In genomic region chr4:117914591-117915442, GRCm38 (mm10) we compare ENCODE assay signal across 8 mouse cellular contexts. TPM values are rescaled to one million over a fixed set of nuclear protein-coding genes. Genes with fewer than 3 reads are reported as not detected.
DNase-seq lines count a peak whose midpoint lies in the region; ATAC-seq and TF ChIP-seq lines count a peak whose summit lies in the region.

Gene Ipo13 (minus strand): TSS chr4:117914999.

- peak; percentile 96 for ATAC-seq in hindbrain, postnatal 0 days
- ATAC-seq in megakaryocyte, adult 5-6 weeks (ENCODE audit: poor library complexity, severe bottlenecking) = peak; percentile 89

- no peaks in the 10 kb centered on the region for H3K9me3 ChIP-seq in hindbrain, postnatal 0 days (ENCODE audit: low read length)

- peak within 1 kb of the TSS; percentile 98 for H3K27ac ChIP-seq in gastrocnemius, adult 2 months
- H3K27ac ChIP-seq in hindbrain, postnatal 0 days = peak within 1 kb of the TSS; percentile 75
- H3K27ac ChIP-seq in left cerebral cortex, adult 2 months = peak within 1 kb of the TSS; percentile 100

- DNase-seq in WW6 (ENCODE audit: low read depth, low spot score) = peak; percentile 82
- peak; percentile 74 to 88 for DNase-seq in cerebellum, postnatal 4 days (ENCODE audit: low spot score in 2 of 2)
- DNase-seq in gastrocnemius, adult 2 months = peak; percentile 94
- DNase-seq in hindbrain, postnatal 0 days (ENCODE audit: low spot score) = peak; percentile 97
- peak; percentile 89 to 90 for DNase-seq in left cerebral cortex, adult 2 months (ENCODE audit: extremely low spot score in 1 of 2, low spot score in 2 of 2)
- peak; percentile 92 to 96 for DNase-seq in right cerebral cortex, adult 2 months (ENCODE audit: low spot score in 2 of 2)
- DNase-seq in urinary bladder, postnatal 14 days (ENCODE audit: low spot score) = peak; percentile 91

- H3K4me2 ChIP-seq in hindbrain, postnatal 0 days (ENCODE audit: low read depth, low read length) = peak within 1 kb of the TSS; percentile 100

- intact Hi-C loops in gastrocnemius, adult 2 months (cut with DNase I) = loop anchor here (2.0 kb wide), 1 partner anchor 80 kb away; the partner anchor contains the start of gene Slc6a9
- intact Hi-C loops in left cerebral cortex, adult 2 months (cut with DNase I) = loop anchor here (2.0 kb wide), 1 partner anchor 28 kb away; the partner anchor contains the start of gene Atp6v0b

- WGBS in hindbrain, postnatal 0 days = under 1% methylated on average over 61 of the region's 61 CpGs

- no peaks in the 10 kb centered on the region; the same call in 1 of the 2 replicates for H3K36me3 ChIP-seq in hindbrain, postnatal 0 days (ENCODE audit: insufficient read depth, low read length)

- H3K4me1 ChIP-seq in hindbrain, postnatal 0 days (ENCODE audit: insufficient read depth, low read length) = peaks cover 35% of the 10 kb centered on the region

- peak within 1 kb of the TSS; percentile 95 for H3K4me3 ChIP-seq in gastrocnemius, adult 2 months
- H3K4me3 ChIP-seq in hindbrain, postnatal 0 days (ENCODE audit: low read length) = peak within 1 kb of the TSS; percentile 69
- peak within 1 kb of the TSS; percentile 95 for H3K4me3 ChIP-seq in left cerebral cortex, adult 2 months

- H3K9ac ChIP-seq in hindbrain, postnatal 0 days (replicated peaks; ENCODE audit: low read length) = peak within 1 kb of the TSS; percentile 81

- TF ChIP-seq CTCF in gastrocnemius, adult 2 months (IDR thresholded peaks at IDR 0.05) = peak; percentile 22; the same call in 1 of the 2 replicates
- peak; percentile 53 for TF ChIP-seq CTCF in hindbrain, postnatal 0 days (IDR thresholded peaks at IDR 0.05; ENCODE audit: low read depth)
- TF ChIP-seq CTCF in left cerebral cortex, adult 2 months (IDR thresholded peaks at IDR 0.05) = peak; percentile 32

- H3K27me3 ChIP-seq in hindbrain, postnatal 0 days (ENCODE audit: insufficient read depth, low read length) = no peaks in the 10 kb centered on the region

RNA-seq across cellular contexts. Expression of gene Ipo13, which starts in this region (rescaled TPM):
- 100 to 1,000 TPM; 267 to 281 TPM for total RNA-seq in gastrocnemius, adult 2 months (2021)
- 51.1 and 52.5 TPM in 2 replicates for total RNA-seq in hindbrain, postnatal 0 days (2014; rRNA removed)
- polyA plus RNA-seq in hindbrain, postnatal 0 days (2015; fragmentation: Nextera tagmentation; extraction: Ambion mirVana) = 48.7 and 50.0 TPM in 2 replicates
- 100 to 1,000 TPM; 115 to 123 TPM for total RNA-seq in left cerebral cortex, adult 2 months (2021)
- 15.5 and 17.0 TPM in 2 replicates for total RNA-seq in megakaryocyte, adult 5-6 weeks (2015)
- total RNA-seq in megakaryocyte, adult 5-6 weeks (2017) = 8.7 and 11.2 TPM in 2 replicates

Comparison
In these comparisons a context has a peak if more than half of its experiments do, and no peak if none do; other contexts are left out.
1. Peak in every context shown above with its lines: DNase-seq, ATAC-seq, H3K4me3 ChIP-seq and H3K27ac ChIP-seq.